ENCODE assay signal across 8 mouse cellular contexts in the genomic region with DNA sequence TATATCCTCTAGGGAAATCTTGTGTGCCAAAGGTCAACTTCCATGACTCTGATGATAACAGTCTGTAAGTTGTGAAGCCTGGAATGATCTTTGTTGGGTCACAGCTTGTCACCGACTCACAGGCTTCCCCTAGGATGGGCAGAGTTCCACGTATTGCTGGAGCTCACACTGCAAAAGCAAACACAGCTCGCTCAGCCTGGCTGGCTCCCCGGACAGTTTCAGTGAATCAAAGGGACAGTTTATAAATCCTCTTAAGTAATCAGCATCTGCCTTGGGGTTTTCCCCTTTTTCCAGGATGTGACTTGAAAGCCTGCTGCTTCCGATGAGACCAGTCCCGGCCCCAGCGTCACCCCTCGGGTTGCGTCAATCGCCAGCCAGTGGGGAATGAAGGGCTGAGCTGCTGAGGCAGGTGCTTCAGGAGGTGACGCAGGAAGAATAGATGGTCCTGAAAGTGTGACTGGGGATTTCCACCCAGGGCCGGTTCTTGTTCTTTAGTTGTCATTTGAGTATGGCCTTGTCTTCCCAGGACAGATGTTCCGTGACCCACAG. TPM values are rescaled to one million over a fixed set of nuclear protein-coding genes. Genes with fewer than 3 reads are reported as not detected.
DNase-seq lines count a peak whose midpoint lies in the region; ATAC-seq and TF ChIP-seq lines count a peak whose summit lies in the region.

No protein-coding gene starts in this region.

- peak; percentile 29 for DNase-seq in midbrain, embryonic 14.5 days
- no peak for DNase-seq in midbrain, embryonic 10.5 days (ENCODE audit: low spot score)
- DNase-seq in adrenal gland, postnatal 36 days = peak; percentile 38 to 66
- DNase-seq in induced T-regulatory cell, adult 2 months (ENCODE audit: low read depth) = peak; percentile 91
- peak; percentile 8 for DNase-seq in lung, adult 2 months
- no peak for DNase-seq in right cerebral cortex, postnatal 4 days
- no peak for DNase-seq in gastrocnemius, adult 8-10 months (ENCODE audit: low spot score in 2 of 2)
- no peak for DNase-seq in forebrain, embryonic 11.5 days (ENCODE audit: low spot score)

- 55% methylated on average over 13 of the region's 13 CpGs for WGBS in midbrain, embryonic 14.5 days
- WGBS in midbrain, embryonic 10.5 days = 56% methylated on average over 13 of the region's 13 CpGs
- 9% methylated on average over 13 of the region's 13 CpGs for WGBS in lung, adult 2 months
- 62% methylated on average over 13 of the region's 13 CpGs for WGBS in forebrain, embryonic 11.5 days

- no peak overlapping the region for H3K4me3 ChIP-seq in midbrain, embryonic 14.5 days (replicated peaks; ENCODE audit: low read depth, low read length)
- no peak overlapping the region for H3K4me3 ChIP-seq in midbrain, embryonic 10.5 days
- H3K4me3 ChIP-seq in lung, adult 2 months (replicated peaks; ENCODE audit: extremely low read depth, low read depth, low read length) = no peak overlapping the region
- H3K4me3 ChIP-seq in forebrain, embryonic 11.5 days (ENCODE audit: low read depth, low read length) = no peak overlapping the region

- H3K36me3 ChIP-seq in midbrain, embryonic 14.5 days (ENCODE audit: control insufficient read depth, insufficient read depth, low read length) = no peaks in the 10 kb centered on the region
- no peaks in the 10 kb centered on the region for H3K36me3 ChIP-seq in midbrain, embryonic 10.5 days
- H3K36me3 ChIP-seq in forebrain, embryonic 11.5 days (ENCODE audit: control insufficient read depth, insufficient read depth, low read length) = no peaks in the 10 kb centered on the region

- H3K27ac ChIP-seq in midbrain, embryonic 14.5 days (replicated peaks; ENCODE audit: low read depth, low read length) = no peak overlapping the region
- no peak overlapping the region for H3K27ac ChIP-seq in midbrain, embryonic 10.5 days (replicated peaks)
- no peak overlapping the region for H3K27ac ChIP-seq in forebrain, embryonic 11.5 days (ENCODE audit: low read depth, low read length)

- no peak overlapping the region for H3K4me2 ChIP-seq in midbrain, embryonic 14.5 days (ENCODE audit: low read length)
- no peak overlapping the region for H3K4me2 ChIP-seq in forebrain, embryonic 11.5 days (ENCODE audit: low read depth, low read length, severe bottlenecking)

- no peaks in the 10 kb centered on the region for H3K27me3 ChIP-seq in midbrain, embryonic 14.5 days (ENCODE audit: control insufficient read depth, insufficient read depth, low read length)
- H3K27me3 ChIP-seq in midbrain, embryonic 10.5 days (ENCODE audit: low read depth, poor library complexity, severe bottlenecking) = no peaks in the 10 kb centered on the region
- H3K27me3 ChIP-seq in forebrain, embryonic 11.5 days (ENCODE audit: control insufficient read depth, insufficient read depth, low read length) = no peaks in the 10 kb centered on the region

- no peaks in the 10 kb centered on the region for H3K9me3 ChIP-seq in midbrain, embryonic 14.5 days (ENCODE audit: control insufficient read depth, low read length)
- no peaks in the 10 kb centered on the region for H3K9me3 ChIP-seq in midbrain, embryonic 10.5 days (replicated peaks)
- H3K9me3 ChIP-seq in forebrain, embryonic 11.5 days (ENCODE audit: control insufficient read depth, low read length) = no peaks in the 10 kb centered on the region

- H3K4me1 ChIP-seq in midbrain, embryonic 14.5 days (ENCODE audit: control insufficient read depth, insufficient read depth, low read length) = no peaks in the 10 kb centered on the region
- H3K4me1 ChIP-seq in midbrain, embryonic 10.5 days = peaks cover 22% of the 10 kb centered on the region
- peaks cover 6% of the 10 kb centered on the region; the same call in 1 of the 2 replicates for H3K4me1 ChIP-seq in lung, adult 2 months (ENCODE audit: control insufficient read depth, insufficient read depth, low read length)
- no peaks in the 10 kb centered on the region for H3K4me1 ChIP-seq in forebrain, embryonic 11.5 days (replicated peaks; ENCODE audit: control insufficient read depth, insufficient read depth, low read length)

- no peak for TF ChIP-seq CTCF in lung, adult 2 months (IDR thresholded peaks at IDR 0.05; ENCODE audit: insufficient read depth, low read length)

- ATAC-seq in midbrain, embryonic 14.5 days (ENCODE audit: low FRiP score, low TSS enrichment) = no peak
- ATAC-seq in forebrain, embryonic 11.5 days (replicated peaks; ENCODE audit: low FRiP score) = no peak

- no peak for TF ChIP-seq POLR2A in lung, adult 2 months (IDR thresholded peaks at IDR 0.05; ENCODE audit: borderline replicate concordance, extremely low read depth, low read depth, low read length)

- no peak overlapping the region for H3K9ac ChIP-seq in midbrain, embryonic 14.5 days (replicated peaks; ENCODE audit: low read length)
- no peak overlapping the region for H3K9ac ChIP-seq in forebrain, embryonic 11.5 days (ENCODE audit: low read length)

RNA-seq across cellular contexts. Expression of gene Odc1, which starts 37.5 kb away (rescaled TPM):
- 149 and 192 TPM in 2 replicates for polyA plus RNA-seq in midbrain, embryonic 14.5 days (2014; fragmentation: Nextera tagmentation; extraction: Ambion mirVana)
- polyA plus RNA-seq in midbrain, embryonic 10.5 days (2016; fragmentation: Nextera tagmentation; extraction: Ambion mirVana) = 269 and 305 TPM in 2 replicates
- 100 to 1,000 TPM; 319 to 466 TPM for total RNA-seq in adrenal gland, postnatal 36 days (2021)
- 48.1 and 59.5 TPM in 2 replicates for polyA plus RNA-seq in lung, adult 2 months (2012; rRNA removed)
- 100 to 1,000 TPM in 2 of 4 experiments, 10 to 100 TPM in 2; 83.7 to 236 (median 139) TPM for total RNA-seq in gastrocnemius, adult 8-10 months (2022)
- polyA plus RNA-seq in forebrain, embryonic 11.5 days (2014; fragmentation: Nextera tagmentation; extraction: Ambion mirVana) = 339 and 354 TPM in 2 replicates

Comparison
In these comparisons a context has a peak if more than half of its experiments do, and no peak if none do; other contexts are left out.
1. DNase-seq: peak in midbrain, embryonic 14.5 days (single experiment), adrenal gland, postnatal 36 days (2 of 2), induced T-regulatory cell, adult 2 months (single experiment) and lung, adult 2 months (single experiment); none in midbrain, embryonic 10.5 days (single experiment), right cerebral cortex, postnatal 4 days (single experiment), gastrocnemius, adult 8-10 months (0 of 2) and forebrain, embryonic 11.5 days (single experiment).